9 mouse cellular contexts compared by ENCODE assay signal in the genomic region with DNA sequence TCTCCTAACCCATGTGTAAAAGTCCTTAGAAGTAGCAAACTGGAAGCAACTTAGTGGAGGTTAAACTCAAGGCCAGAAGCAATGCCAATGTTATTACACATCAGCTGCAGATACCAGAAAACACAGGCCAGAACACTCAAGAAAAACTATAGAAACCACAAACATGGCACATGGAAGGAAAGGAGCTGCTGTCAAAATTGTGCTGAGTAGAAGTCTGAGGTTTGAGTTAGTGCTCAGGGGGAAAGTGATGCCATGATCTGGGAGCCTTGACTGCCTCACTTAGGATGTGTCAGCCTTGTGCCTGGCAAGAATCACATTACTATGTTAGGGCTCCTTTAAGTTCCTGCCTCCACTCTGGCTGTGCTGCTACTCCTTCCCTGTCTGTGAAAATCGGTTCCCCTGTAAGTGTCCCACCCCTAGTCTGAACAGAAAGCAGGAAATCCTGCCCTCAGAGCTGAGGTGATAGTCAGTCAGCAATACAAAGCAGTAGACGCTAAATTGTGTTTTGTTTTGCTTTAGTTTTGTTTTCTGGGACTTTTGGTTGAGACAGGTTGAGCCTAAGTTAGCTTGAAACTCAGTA. TPM values are rescaled to one million over a fixed set of nuclear protein-coding genes. Genes with fewer than 3 reads are reported as not detected.
A peak's percentile ranks its signal among the peaks of the same experiment; 100 is the strongest.
DNase-seq lines count a peak whose midpoint lies in the region; TF ChIP-seq lines count a peak whose summit lies in the region.
"Had no signal": no experiment of that assay in that cellular context is flagged by ENCODE, and none has a peak within 500 bp of the region (broad histone marks: within the 10 kb centered on the region; RNA-seq: fewer than 3 reads in every experiment).

No protein-coding gene starts in this region.

- peak; percentile 69; the same call in 1 of the 2 replicates for TF ChIP-seq EP300 in heart, adult 2 months (IDR thresholded peaks at IDR 0.05; ENCODE audit: insufficient read depth, low read depth, low read length)

- H3K9ac ChIP-seq in heart, adult 2 months (ENCODE audit: low read depth, low read length): no peak overlapping the region

- intact Hi-C loops in heart, adult 2 months (cut with DNase I): loop anchor here (5.0 kb wide), 1 partner anchor 104 kb away; no protein-coding TSS in a partner anchor
- intact Hi-C loops in heart, postnatal 36 days (cut with DNase I): loop anchor here (1.0 kb wide), 1 partner anchor 14 kb away; no protein-coding TSS in a partner anchor
- intact Hi-C loops in left cerebral cortex, postnatal 14 days (cut with DNase I): no loop called here

- no peaks in the 10 kb centered on the region for H3K27me3 ChIP-seq in heart, adult 2 months (ENCODE audit: control insufficient read depth, insufficient read depth, low read length)

- no peak for TF ChIP-seq CTCF in heart, adult 2 months (IDR thresholded peaks at IDR 0.05)

- peak overlapping the region; percentile 83 for H3K27ac ChIP-seq in heart, adult 2 months
- H3K27ac ChIP-seq in brown adipose tissue, adult 24 weeks (replicated peaks; ENCODE audit: low read depth, low read length): peak overlapping the region; percentile 81

- H3K36me3 ChIP-seq in heart, adult 2 months (ENCODE audit: control insufficient read depth, insufficient read depth, low read length): peaks cover 8% of the 10 kb centered on the region

- peak; percentile 67; the same call in 1 of the 2 replicates for TF ChIP-seq POLR2A in heart, adult 2 months (IDR thresholded peaks at IDR 0.05; ENCODE audit: insufficient read depth, low read depth, low read length)

- DNase-seq in heart, adult 2 months: peak; percentile 25 to 37
- no peak for DNase-seq in heart, postnatal 36 days
- DNase-seq in kidney, adult 11 months: peak; percentile 15
- peak; percentile 51 for DNase-seq in lung, postnatal 25 days (ENCODE audit: low spot score)
- no peak for DNase-seq in left cerebral cortex, postnatal 14 days (ENCODE audit: low spot score in 2 of 2)
- DNase-seq in gastrocnemius, postnatal 10 days: no peak
- no peak for DNase-seq in cerebellum, adult 8-10 months
- DNase-seq: cerebellum, adult 11-12 months had no signal

- 14% methylated on average over 2 of the region's 2 CpGs for WGBS in heart, adult 2 months

- no peak overlapping the region for H3K4me3 ChIP-seq in heart, adult 2 months
- no peak overlapping the region for H3K4me3 ChIP-seq in brown adipose tissue, adult 24 weeks (ENCODE audit: insufficient read depth, low read depth, low read length)

- peaks cover 5% of the 10 kb centered on the region for H3K4me1 ChIP-seq in heart, adult 2 months (ENCODE audit: control insufficient read depth, insufficient read depth, low read length)
- 0 out of 2 replicates have a peak, but pooled peaks cover 4% of the 10 kb centered on the region for H3K4me1 ChIP-seq in brown adipose tissue, adult 24 weeks (ENCODE audit: control insufficient read depth, insufficient read depth, insufficient read length, low read length)

- H3K79me2 ChIP-seq in heart, adult 2 months (replicated peaks; ENCODE audit: control insufficient read depth, insufficient read depth, low read length): 0 out of 2 replicates have a peak, but pooled peaks cover 2% of the 10 kb centered on the region

RNA-seq across cellular contexts. Expression of gene Yes1, which starts 3.1 kb away (rescaled TPM):
- 10 to 100 TPM; 16.0 to 19.7 TPM for total RNA-seq in heart, adult 2 months (2021)
- polyA plus RNA-seq in heart, adult 2 months (2012; rRNA removed): 1.9 and 4.3 TPM in 2 replicates
- total RNA-seq in heart, postnatal 36 days (2021): 10 to 100 TPM; 21.1 to 21.6 TPM
- 13.1 and 15.0 TPM in 2 replicates for polyA plus RNA-seq in brown adipose tissue, adult 24 weeks (2012; ENCODE audit: insufficient read depth, insufficient read length, missing spikeins)
- 10 to 100 TPM; 13.0 to 13.6 TPM for total RNA-seq in left cerebral cortex, postnatal 14 days (2021)
- total RNA-seq in gastrocnemius, postnatal 10 days (2021): 10 to 100 TPM; 18.6 to 23.6 TPM

Comparison
In these comparisons a context has a peak if more than half of its experiments do, and no peak if none do; other contexts are left out.
1. DNase-seq: peak in heart, adult 2 months (2 of 2), kidney, adult 11 months (single experiment) and lung, postnatal 25 days (single experiment); none in heart, postnatal 36 days (0 of 2), left cerebral cortex, postnatal 14 days (0 of 2), gastrocnemius, postnatal 10 days (single experiment) and cerebellum, adult 8-10 months (single experiment).